Mouse (Mus musculus): ENCODE data around the gene Park7. TPM values are rescaled to one million over a fixed set of nuclear protein-coding genes. Genes with fewer than 3 reads are reported as not detected.

Park7 gene
- total RNA-seq, 2 experiments from 2014 or later = 200 to 218 TPM

DNA sequence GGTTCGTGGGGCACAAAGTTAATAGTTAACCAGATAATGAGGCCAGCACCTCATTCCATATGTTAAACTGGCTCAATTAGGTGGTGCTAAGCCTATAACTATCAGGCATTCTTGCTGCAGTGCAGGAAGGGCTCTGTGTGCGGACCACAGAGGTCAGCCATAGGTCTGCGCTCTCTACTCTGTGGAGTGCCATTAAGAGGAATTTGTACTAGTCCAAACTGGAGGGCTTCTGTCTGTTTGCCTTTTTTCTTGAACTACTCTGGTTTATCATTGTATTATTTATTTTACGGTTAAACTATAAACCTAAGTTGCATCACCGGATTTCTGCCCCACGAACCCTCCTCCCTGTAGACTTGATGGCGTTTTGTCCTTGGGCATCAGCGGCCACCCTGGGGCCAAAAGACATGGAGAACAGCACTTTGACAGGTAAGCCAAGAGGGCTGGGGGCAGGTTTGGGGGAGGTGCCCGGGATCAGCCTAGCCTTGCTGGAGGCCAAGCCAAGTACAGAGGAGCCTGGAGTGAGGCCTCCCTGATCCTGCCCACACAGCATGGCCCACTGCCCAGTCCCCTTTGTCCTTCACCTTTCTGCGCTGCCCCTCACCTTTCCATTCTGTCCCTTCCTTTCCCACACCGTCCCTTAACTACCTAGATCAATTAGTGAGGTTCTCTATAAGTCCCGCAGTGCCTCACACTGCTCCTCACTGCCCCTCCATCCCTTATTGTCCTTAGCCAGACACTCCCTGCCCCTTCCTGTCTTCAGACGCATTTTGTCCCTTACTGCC, 60.4 kb downstream of the Park7 start, which contains the start of gene Errfi1:
Gene Errfi1, plus strand, starts transcription at position 240 of the 782 bp plus-strand sequence.
- DNase-seq = no peak

DNA sequence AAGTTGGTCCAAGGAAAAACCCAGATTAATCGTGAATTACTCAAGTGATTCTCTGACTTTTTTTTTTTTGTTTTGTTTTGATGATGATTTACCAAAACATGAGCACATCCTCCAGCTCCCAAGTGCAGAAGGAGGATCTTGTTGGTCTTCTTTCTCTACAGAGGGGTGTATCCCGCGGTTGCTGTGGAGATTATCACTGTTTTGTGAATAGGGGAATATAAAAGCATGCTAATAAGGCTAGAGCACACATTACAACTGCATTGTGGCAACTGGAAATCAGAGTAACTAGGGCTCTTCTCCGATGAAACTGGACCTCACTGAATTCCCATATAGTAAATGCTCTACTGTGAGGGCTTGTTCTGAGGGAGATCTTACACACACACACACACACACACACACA, 61.8 kb downstream of the Park7 start:
- intact Hi-C loops (cut with DNase I) = loop anchor here (5.0 kb wide), 2 partner anchors 75 to 145 kb away; no protein-coding TSS in a partner anchor
- peak; percentile 36 to 44 for DNase-seq

More for the DNA sequence above, 60.4 kb downstream of the Park7 start, which contains the start of gene Errfi1:
- intact Hi-C loops (cut with DNase I) = loop anchor here (5.0 kb wide), 2 partner anchors 77 to 147 kb away; no protein-coding TSS in a partner anchor

DNA sequence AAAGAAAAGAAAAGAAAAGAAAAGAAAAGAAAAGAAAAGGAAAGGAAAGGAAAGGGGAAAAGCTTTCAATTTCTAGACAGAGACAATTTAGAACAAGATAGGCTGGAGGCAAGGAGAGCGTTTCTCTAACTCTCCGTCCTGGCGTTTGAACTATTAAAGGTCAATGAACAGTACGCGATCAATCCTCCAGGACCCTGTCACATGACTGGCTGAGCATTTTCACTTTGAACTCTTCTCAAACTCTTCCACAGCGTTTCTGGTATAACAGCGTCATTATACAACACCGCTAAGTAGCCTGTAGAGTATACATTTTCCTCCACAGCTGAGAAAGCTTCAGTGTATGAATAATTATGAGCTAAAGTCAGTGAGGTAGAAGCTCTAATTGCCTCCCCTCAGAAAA, 62.2 kb downstream of the Park7 start:
- no peak for DNase-seq
- intact Hi-C loops (cut with DNase I) = loop anchor here (5.0 kb wide), 2 partner anchors 75 to 145 kb away; no protein-coding TSS in a partner anchor

DNA sequence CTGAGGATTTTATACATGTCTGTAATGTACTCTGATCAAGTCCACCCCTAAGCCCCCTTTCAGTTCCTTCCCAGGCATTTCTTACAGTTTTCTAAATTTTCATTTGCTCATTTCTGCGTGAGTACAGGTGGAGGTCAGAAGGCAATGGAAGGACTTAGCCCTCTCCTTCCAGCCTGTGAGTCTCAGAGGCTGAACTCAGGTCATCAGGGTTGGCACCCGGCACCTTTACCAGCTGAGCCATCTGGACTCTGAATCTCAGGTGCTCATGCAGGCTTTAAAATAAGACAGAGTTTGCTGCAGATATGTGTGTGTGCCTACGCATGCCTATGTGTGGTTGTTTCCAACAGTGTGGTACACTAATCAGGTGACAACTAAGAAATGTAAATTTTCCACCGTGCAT, 63.3 kb downstream of the Park7 start:
- DNase-seq = no peak

DNA sequence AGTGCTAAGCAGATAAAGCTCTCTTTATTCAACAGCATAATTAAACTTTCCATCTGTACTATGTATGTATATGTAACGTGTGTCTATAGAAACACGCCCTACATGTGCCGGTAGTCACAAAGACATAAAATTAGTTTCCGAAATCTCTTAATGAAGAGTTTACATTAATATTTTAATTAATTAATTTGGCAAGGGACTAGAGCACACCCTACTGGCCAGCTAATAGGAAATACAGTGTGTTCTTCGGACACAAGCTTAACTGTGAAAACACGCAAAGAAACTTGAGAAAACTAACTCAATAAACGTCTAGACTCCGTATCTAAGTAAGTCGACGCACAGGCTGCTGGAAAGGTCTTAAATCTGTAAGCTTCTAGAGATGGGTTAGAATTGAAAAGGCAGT, 64.3 kb downstream of the Park7 start:
- DNase-seq = no peak
- intact Hi-C loops (cut with DNase I) = loop anchor here (2.0 to 5.0 kb wide), 3 partner anchors 73 to 193 kb away; no protein-coding TSS in a partner anchor

More for the DNA sequence above, 63.3 kb downstream of the Park7 start:
- intact Hi-C loops (cut with DNase I) = loop anchor here (2.0 to 5.0 kb wide), 3 partner anchors 74 to 194 kb away; no protein-coding TSS in a partner anchor

Other genes starting within 250 kb of the Park7 start
- 10 to 100 TPM; 38.4 to 44.5 TPM for gene Errfi1, start 60.5 kb downstream of the Park7 start, total RNA-seq (2021)
- gene Tnfrsf9, start 125 bp upstream of the Park7 start, total RNA-seq (2021) = under 1 TPM; 0.29 to 0.45 TPM
- not detected for gene Uts2, start 82.7 kb upstream of the Park7 start, total RNA-seq (2021)
- 10 to 100 TPM; 11.8 to 16.3 TPM for gene Per3, start 130.2 kb upstream of the Park7 start, total RNA-seq (2021)
- gene Vamp3, start 143.5 kb upstream of the Park7 start, total RNA-seq (2021) = 10 to 100 TPM; 73.1 to 78.0 TPM
- gene Gm13090, start 175.1 kb upstream of the Park7 start, total RNA-seq (2021) = not detected

Measured in heart, postnatal 14 days (tissue).